Comparison of ENCODE assay signal across 8 mouse cellular contexts in genomic region chr4:117527952-117528351, GRCm38 (mm10). TPM values are rescaled to one million over a fixed set of nuclear protein-coding genes. Genes with fewer than 3 reads are reported as not detected.
A peak's percentile ranks its signal among the peaks of the same experiment; 100 is the strongest.
DNase-seq lines count a peak whose midpoint lies in the region; ATAC-seq and TF ChIP-seq lines count a peak whose summit lies in the region.

No protein-coding gene starts in this region.

- no peaks in the 10 kb centered on the region for H3K36me3 ChIP-seq in G1E (replicated peaks)
- no peaks in the 10 kb centered on the region for H3K36me3 ChIP-seq in heart, embryonic 10.5 days
- H3K36me3 ChIP-seq in limb, embryonic 12.5 days, result no peaks in the 10 kb centered on the region

- H3K27me3 ChIP-seq in G1E (ENCODE audit: insufficient read depth, low read length), result peaks cover 48% of the 10 kb centered on the region
- H3K27me3 ChIP-seq in heart, embryonic 10.5 days (ENCODE audit: insufficient read depth, poor library complexity, severe bottlenecking), result peaks cover 42% of the 10 kb centered on the region
- H3K27me3 ChIP-seq in limb, embryonic 12.5 days, result peaks cover 6% of the 10 kb centered on the region

- H3K4me3 ChIP-seq in G1E (ENCODE audit: low read depth, low read length), result no peak overlapping the region
- no peak overlapping the region for H3K4me3 ChIP-seq in bone marrow macrophage, adult 2 months (ENCODE audit: insufficient read depth, low read length)
- H3K4me3 ChIP-seq in heart, embryonic 10.5 days, result no peak overlapping the region
- no peak overlapping the region for H3K4me3 ChIP-seq in limb, embryonic 12.5 days (replicated peaks)

- peak; percentile 18 for DNase-seq in layer of hippocampus, adult 11-12 months (ENCODE audit: low spot score)
- DNase-seq in layer of hippocampus, adult 9-11 months, result no peak
- DNase-seq in G1E (ENCODE audit: low spot score), result peak; percentile 11
- peak; percentile 77 for DNase-seq in heart, embryonic 10.5 days (ENCODE audit: low spot score)
- DNase-seq in ovary, postnatal 36 days (ENCODE audit: low spot score), result peak; percentile 41

- no peak overlapping the region for H3K27ac ChIP-seq in bone marrow macrophage, adult 2 months (ENCODE audit: insufficient read depth, low read depth, low read length)
- no peak overlapping the region for H3K27ac ChIP-seq in heart, embryonic 10.5 days
- no peak overlapping the region for H3K27ac ChIP-seq in limb, embryonic 12.5 days

- H3K9ac ChIP-seq in limb, embryonic 12.5 days (replicated peaks), result no peak overlapping the region

- no peak for TF ChIP-seq CTCF in G1E (IDR thresholded peaks at IDR 0.05; ENCODE audit: low read depth, low read length)
- TF ChIP-seq CTCF in bone marrow macrophage, adult 2 months (IDR thresholded peaks at IDR 0.05; ENCODE audit: low read depth, low read length), result peak; percentile 21; the same call in 1 of the 2 replicates

- peak; percentile 4; the same call in 1 of the 2 replicates for ATAC-seq in G1E (ENCODE audit: extremely low read depth, insufficient number of reproducible peaks, low FRiP score, poor library complexity, severe bottlenecking)
- ATAC-seq in limb, embryonic 12.5 days (ENCODE audit: insufficient number of reproducible peaks, insufficient read depth, low FRiP score, low TSS enrichment, low read depth), result 0 out of 2 replicates have a peak, but pooled peaks have one; percentile 46
- no peak for ATAC-seq in activated CD4-positive, CD25-positive, alpha-beta regulatory T cell, adult 4 months

- WGBS in heart, embryonic 10.5 days, result 18% methylated on average over 1 of the region's 1 CpGs
- WGBS in limb, embryonic 12.5 days, result 26% methylated on average over 1 of the region's 1 CpGs

- no peak for TF ChIP-seq POLR2A in bone marrow macrophage, adult 2 months (IDR thresholded peaks at IDR 0.05; ENCODE audit: borderline replicate concordance, low read depth, low read length)

- no peaks in the 10 kb centered on the region for H3K9me3 ChIP-seq in G1E (replicated peaks)
- no peaks in the 10 kb centered on the region for H3K9me3 ChIP-seq in heart, embryonic 10.5 days
- H3K9me3 ChIP-seq in limb, embryonic 12.5 days, result no peaks in the 10 kb centered on the region

- no peaks in the 10 kb centered on the region for H3K4me1 ChIP-seq in G1E (ENCODE audit: insufficient read depth, low read depth, low read length)
- no peaks in the 10 kb centered on the region for H3K4me1 ChIP-seq in bone marrow macrophage, adult 2 months (ENCODE audit: control insufficient read depth, insufficient read depth, low read length)
- H3K4me1 ChIP-seq in heart, embryonic 10.5 days, result 0 out of 2 replicates have a peak, but pooled peaks cover 3% of the 10 kb centered on the region
- H3K4me1 ChIP-seq in limb, embryonic 12.5 days (replicated peaks), result peaks cover 16% of the 10 kb centered on the region

- no peak overlapping the region for H3K4me2 ChIP-seq in limb, embryonic 12.5 days

RNA-seq across cellular contexts. Expression of gene Eri3, which starts 22.2 kb away (rescaled TPM):
- total RNA-seq in G1E (2014; fragmentation: Nextera tagmentation), result 41.9 and 54.3 TPM in 2 replicates
- total RNA-seq in G1E (2017), result 20.7 and 29.7 TPM in 2 replicates
- 151 and 192 TPM in 2 replicates for polyA plus RNA-seq in G1E (2012)
- polyA plus RNA-seq in bone marrow macrophage, adult 2 months (2012; ENCODE audit: insufficient read depth, insufficient read length, missing spikeins), result 50.9 and 54.3 TPM in 2 replicates
- polyA plus RNA-seq in heart, embryonic 10.5 days (2016; fragmentation: Nextera tagmentation; extraction: Ambion mirVana), result 108 and 118 TPM in 2 replicates
- polyA plus RNA-seq in limb, embryonic 12.5 days (2016; fragmentation: Nextera tagmentation; extraction: Ambion mirVana), result 161 and 166 TPM in 2 replicates
- 10 to 100 TPM; 40.9 to 47.1 TPM for polyA plus RNA-seq in activated CD4-positive, CD25-positive, alpha-beta regulatory T cell, adult 4 months (2017; shearing (Covaris generic))

RNA-seq across cellular contexts. Expression of gene Rnf220, which starts 31.1 kb away (rescaled TPM):
- total RNA-seq in G1E (2014; fragmentation: Nextera tagmentation) (73.8 and 87.7 TPM in 2 replicates), G1E (2017) (83.8 and 88.7 TPM in 2 replicates)
- polyA plus RNA-seq in G1E (2012), result 109 and 113 TPM in 2 replicates
- 84.5 and 108 TPM in 2 replicates for polyA plus RNA-seq in bone marrow macrophage, adult 2 months (2012; ENCODE audit: insufficient read depth, insufficient read length, missing spikeins)
- 56.5 and 76.1 TPM in 2 replicates for polyA plus RNA-seq in heart, embryonic 10.5 days (2016; fragmentation: Nextera tagmentation; extraction: Ambion mirVana)
- 112 and 119 TPM in 2 replicates for polyA plus RNA-seq in limb, embryonic 12.5 days (2016; fragmentation: Nextera tagmentation; extraction: Ambion mirVana)
- 10 to 100 TPM; 14.1 to 19.8 TPM for polyA plus RNA-seq in activated CD4-positive, CD25-positive, alpha-beta regulatory T cell, adult 4 months (2017; shearing (Covaris generic))
